Mouse (Mus musculus): ENCODE measurements at regions not wholly inside any gene's neighbourhood (a gene's known extent, or its start where the extent isn't known, plus 50 kb on each side); places are given as distances from the start of the nearest gene placed in this dataset.

GRCm38 (mm10) chr4:7392696-7393095 lies 846.1 kb downstream of the Car8 start:
- no peak for TF ChIP-seq CTCF (IDR thresholded peaks at IDR 0.05; ENCODE audit: control insufficient read depth, insufficient read depth, low read length)
- TF ChIP-seq POLR2A (IDR thresholded peaks at IDR 0.05; ENCODE audit: borderline replicate concordance, control insufficient read depth, low read depth, low read length), result no peak
- H3K4me1 ChIP-seq (ENCODE audit: control insufficient read depth, insufficient read depth, low read length), result no peaks in the 10 kb centered on the region
- no peak overlapping the region for H3K27ac ChIP-seq (ENCODE audit: control insufficient read depth, insufficient read depth, low read depth, low read length, poor library complexity)
- WGBS, result 55% methylated on average over 1 of the region's 1 CpGs
- no peak overlapping the region for H3K4me3 ChIP-seq (replicated peaks; ENCODE audit: control insufficient read depth, low read depth, low read length)

GRCm38 (mm10) chr4:7391596-7391995 lies 847.2 kb downstream of the Car8 start:
- Histone ChIP-seq H3K27ac (ENCODE audit: control insufficient read depth, insufficient read depth, low read depth, low read length, poor library complexity) (no peak overlapping the region), H3K4me1 (ENCODE audit: control insufficient read depth, insufficient read depth, low read length) (no peaks in the 10 kb centered on the region), H3K4me3 (replicated peaks; ENCODE audit: control insufficient read depth, low read depth, low read length) (no peak overlapping the region)
- TF ChIP-seq CTCF (IDR thresholded peaks at IDR 0.05; ENCODE audit: control insufficient read depth, insufficient read depth, low read length), result no peak
- TF ChIP-seq POLR2A (IDR thresholded peaks at IDR 0.05; ENCODE audit: borderline replicate concordance, control insufficient read depth, low read depth, low read length), result no peak
- WGBS, result 83% methylated on average over 7 of the region's 7 CpGs

- Histone ChIP-seq H3K4me3 (replicated peaks; ENCODE audit: control insufficient read depth, low read depth, low read length) (no peak overlapping the region), H3K4me1 (ENCODE audit: control insufficient read depth, insufficient read depth, low read length) (no peaks in the 10 kb centered on the region), H3K27ac (ENCODE audit: control insufficient read depth, insufficient read depth, low read depth, low read length, poor library complexity) (no peak overlapping the region)
- TF ChIP-seq CTCF (IDR thresholded peaks at IDR 0.05; ENCODE audit: control insufficient read depth, insufficient read depth, low read length) (no peak), POLR2A (IDR thresholded peaks at IDR 0.05; ENCODE audit: borderline replicate concordance, control insufficient read depth, low read depth, low read length) (no peak)
Observed at GRCm38 (mm10) chr4:7385069-7385468, 853.8 kb downstream of the Car8 start.

GRCm38 (mm10) chr4:7379996-7380395 lies 858.8 kb downstream of the Car8 start:
- Histone ChIP-seq H3K4me3 (replicated peaks; ENCODE audit: control insufficient read depth, low read depth, low read length) (no peak overlapping the region), H3K4me1 (ENCODE audit: control insufficient read depth, insufficient read depth, low read length) (no peaks in the 10 kb centered on the region), H3K27ac (ENCODE audit: control insufficient read depth, insufficient read depth, low read depth, low read length, poor library complexity) (no peak overlapping the region)
- WGBS, result 77% methylated on average over 2 of the region's 2 CpGs
- TF ChIP-seq CTCF (IDR thresholded peaks at IDR 0.05; ENCODE audit: control insufficient read depth, insufficient read depth, low read length) (no peak), POLR2A (IDR thresholded peaks at IDR 0.05; ENCODE audit: borderline replicate concordance, control insufficient read depth, low read depth, low read length) (no peak)

- 53% methylated on average over 3 of the region's 3 CpGs for WGBS
- no peak overlapping the region for H3K27ac ChIP-seq (ENCODE audit: control insufficient read depth, insufficient read depth, low read depth, low read length, poor library complexity)
- no peaks in the 10 kb centered on the region for H3K4me1 ChIP-seq (ENCODE audit: control insufficient read depth, insufficient read depth, low read length)
- no peak overlapping the region for H3K4me3 ChIP-seq (replicated peaks; ENCODE audit: control insufficient read depth, low read depth, low read length)
- TF ChIP-seq POLR2A (IDR thresholded peaks at IDR 0.05; ENCODE audit: borderline replicate concordance, control insufficient read depth, low read depth, low read length) (no peak), CTCF (IDR thresholded peaks at IDR 0.05; ENCODE audit: control insufficient read depth, insufficient read depth, low read length) (no peak)
Observed at GRCm38 (mm10) chr4:7364238-7365040, 874.4 kb downstream of the Car8 start.

- no peaks in the 10 kb centered on the region for H3K4me1 ChIP-seq (ENCODE audit: control insufficient read depth, insufficient read depth, low read length)
- H3K4me3 ChIP-seq (replicated peaks; ENCODE audit: control insufficient read depth, low read depth, low read length), result no peak overlapping the region
- H3K27ac ChIP-seq (ENCODE audit: control insufficient read depth, insufficient read depth, low read depth, low read length, poor library complexity), result no peak overlapping the region
- TF ChIP-seq CTCF (IDR thresholded peaks at IDR 0.05; ENCODE audit: control insufficient read depth, insufficient read depth, low read length) (no peak), POLR2A (IDR thresholded peaks at IDR 0.05; ENCODE audit: borderline replicate concordance, control insufficient read depth, low read depth, low read length) (no peak)
- WGBS, result 54% methylated on average over 2 of the region's 2 CpGs
Observed at GRCm38 (mm10) chr4:7363508-7363907, 875.3 kb downstream of the Car8 start.

- Histone ChIP-seq H3K4me3 (replicated peaks; ENCODE audit: control insufficient read depth, low read depth, low read length) (no peak overlapping the region), H3K27ac (ENCODE audit: control insufficient read depth, insufficient read depth, low read depth, low read length, poor library complexity) (no peak overlapping the region), H3K4me1 (ENCODE audit: control insufficient read depth, insufficient read depth, low read length) (no peaks in the 10 kb centered on the region)
- 75% methylated on average over 3 of the region's 3 CpGs for WGBS
- TF ChIP-seq CTCF (IDR thresholded peaks at IDR 0.05; ENCODE audit: control insufficient read depth, insufficient read depth, low read length), result no peak
- no peak for TF ChIP-seq POLR2A (IDR thresholded peaks at IDR 0.05; ENCODE audit: borderline replicate concordance, control insufficient read depth, low read depth, low read length)
Observed at GRCm38 (mm10) chr4:7356202-7356601, 882.6 kb downstream of the Car8 start.

- Histone ChIP-seq H3K4me3 (replicated peaks; ENCODE audit: control insufficient read depth, low read depth, low read length) (no peak overlapping the region), H3K27ac (ENCODE audit: control insufficient read depth, insufficient read depth, low read depth, low read length, poor library complexity) (no peak overlapping the region), H3K4me1 (ENCODE audit: control insufficient read depth, insufficient read depth, low read length) (no peaks in the 10 kb centered on the region)
- no peak for TF ChIP-seq POLR2A (IDR thresholded peaks at IDR 0.05; ENCODE audit: borderline replicate concordance, control insufficient read depth, low read depth, low read length)
- TF ChIP-seq CTCF (IDR thresholded peaks at IDR 0.05; ENCODE audit: control insufficient read depth, insufficient read depth, low read length), result no peak
- WGBS, result 25% methylated on average over 1 of the region's 1 CpGs
Observed at GRCm38 (mm10) chr4:7347317-7347716, 891.5 kb downstream of the Car8 start.

Measured in bone marrow, adult 2 months (tissue).